Mouse (Mus musculus): ENCODE results near the gene Pigf. TPM values are rescaled to one million over a fixed set of nuclear protein-coding genes. Genes with fewer than 3 reads are reported as not detected.
"Not testable (repeated sequence)": the region's sequence is repeated elsewhere in the genome, so short reads cannot be mapped to it uniquely, and the experiment has no call there.

The Pigf gene
- total RNA-seq (2021), result 1 to 10 TPM; 1.6 to 2.7 TPM
- long read RNA-seq, experiment 1, partial matches to known transcripts, result 0 of 2 reads
- long read RNA-seq, experiment 1, other reads (novel, unspliced or antisense), result 0 of 2 reads
- long read RNA-seq, experiment 2, partial matches to known transcripts, result 0 of 4 reads
- long read RNA-seq, experiment 2, other reads (novel, unspliced or antisense), result 1 of 4 reads

- peak; percentile 98 for DNase-seq (ENCODE audit: low spot score)
These were observed at the start of gene Pigf, which contains the start of gene Cript for GRCm38 (mm10) chr17:87025269-87025949. TSS of gene Pigf (minus strand) at chr17:87025406. TSS of gene Cript (plus strand) at chr17:87025550.

DNA sequence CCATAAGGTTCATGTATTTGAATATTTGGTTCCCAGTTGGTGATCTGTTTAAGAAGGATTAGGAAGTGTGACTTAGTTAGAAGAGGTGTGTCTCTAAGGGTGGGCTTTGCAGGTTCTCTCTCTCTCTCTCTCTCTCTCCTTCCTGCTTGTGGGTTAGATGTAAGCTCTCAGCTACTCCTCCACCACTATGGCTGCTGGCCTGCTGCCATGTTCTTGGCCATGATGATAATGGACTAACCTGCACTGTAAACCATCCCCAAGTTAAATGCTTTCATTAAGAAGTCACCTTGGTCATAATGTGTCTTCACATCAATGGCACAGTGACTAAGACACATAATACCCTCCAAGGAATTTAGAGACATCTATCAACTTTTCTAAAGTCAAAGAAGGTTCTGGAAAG is 48.3 kb upstream of the Pigf start:
- DNase-seq (ENCODE audit: low spot score), result no peak

DNA sequence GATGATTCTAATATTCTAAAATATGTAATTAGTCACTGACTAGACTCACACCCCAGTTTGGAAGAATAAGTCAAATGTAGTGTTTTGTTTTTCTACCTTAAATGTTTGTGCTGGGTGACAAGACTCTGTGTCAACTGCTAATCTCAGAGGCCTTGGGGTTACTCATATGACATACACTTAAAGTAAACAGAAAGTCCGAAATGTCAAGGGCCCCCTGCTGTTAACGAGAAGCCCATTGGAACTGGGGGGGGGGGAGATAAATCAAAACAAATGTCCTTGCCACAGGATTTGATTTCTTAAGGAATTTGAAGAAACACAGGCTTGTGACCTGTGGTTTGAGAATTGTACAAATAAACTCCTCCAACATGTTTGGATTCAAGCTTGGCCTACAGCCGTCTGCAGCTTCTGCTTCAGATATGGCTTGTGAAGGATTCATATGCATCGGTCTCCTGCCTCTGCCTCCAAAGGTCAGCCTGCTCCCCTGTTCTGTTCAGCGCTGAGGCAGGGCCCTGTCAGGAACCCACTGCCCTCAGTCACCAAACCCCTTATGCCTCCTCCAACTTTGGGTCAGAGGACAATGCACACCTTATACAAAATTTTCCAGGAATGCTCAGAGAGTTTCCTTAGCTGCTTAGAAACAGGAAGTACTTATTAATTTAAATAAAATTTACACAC is 47.7 kb upstream of the Pigf start:
- no peak for DNase-seq (ENCODE audit: low spot score)

GRCm38 (mm10) chr17:87072183-87072582 is 47.0 kb upstream of the Pigf start:
- DNase-seq (ENCODE audit: low spot score), result not testable (repeated sequence)

- DNase-seq (ENCODE audit: low spot score), result no peak
These were observed 43.8 kb upstream of the Pigf start for GRCm38 (mm10) chr17:87068997-87069396.

DNA sequence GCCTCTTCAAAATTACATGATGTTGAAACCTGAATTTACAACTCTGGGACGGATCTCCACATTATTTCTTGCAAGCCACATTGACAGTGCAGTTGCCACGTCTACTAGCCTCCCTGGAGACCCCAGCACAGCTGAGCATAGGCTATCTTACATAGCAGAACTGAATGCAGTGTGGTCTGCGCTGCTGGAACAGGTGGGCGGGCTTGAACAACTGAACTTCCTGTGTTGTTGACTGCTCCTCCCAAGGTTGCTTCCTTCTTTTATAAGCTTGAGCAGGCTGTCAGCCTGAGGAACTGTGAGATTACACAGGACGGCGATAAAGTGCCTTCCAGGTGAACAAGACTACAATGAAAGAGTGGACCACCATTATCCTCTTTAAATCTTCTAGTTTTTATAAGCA is 38.8 kb upstream of the Pigf start:
- no peak for DNase-seq (ENCODE audit: low spot score)

- DNase-seq (ENCODE audit: low spot score), result no peak
These were observed 38.3 kb upstream of the Pigf start for GRCm38 (mm10) chr17:87063461-87063860.

DNA sequence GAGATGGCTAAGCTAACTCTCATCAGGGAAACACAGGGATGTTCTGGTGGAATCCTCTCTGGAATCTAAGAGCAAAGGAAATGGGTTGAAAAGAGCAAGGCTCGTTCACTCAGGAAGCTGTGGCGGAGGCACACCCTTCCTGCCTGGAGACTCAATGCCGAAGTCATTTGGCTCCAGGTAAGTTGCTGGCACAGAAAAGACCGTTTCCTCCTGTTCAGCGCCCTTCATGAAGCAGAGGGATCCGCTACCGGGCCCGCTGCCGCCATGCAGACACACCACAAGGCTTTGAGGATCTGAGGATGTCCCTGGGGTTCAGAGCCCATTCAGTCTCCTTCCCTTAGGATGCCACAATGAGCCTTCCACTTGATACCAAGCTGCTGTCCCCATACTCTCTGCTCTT is 37.4 kb upstream of the Pigf start:
- DNase-seq (ENCODE audit: low spot score), result no peak

DNA sequence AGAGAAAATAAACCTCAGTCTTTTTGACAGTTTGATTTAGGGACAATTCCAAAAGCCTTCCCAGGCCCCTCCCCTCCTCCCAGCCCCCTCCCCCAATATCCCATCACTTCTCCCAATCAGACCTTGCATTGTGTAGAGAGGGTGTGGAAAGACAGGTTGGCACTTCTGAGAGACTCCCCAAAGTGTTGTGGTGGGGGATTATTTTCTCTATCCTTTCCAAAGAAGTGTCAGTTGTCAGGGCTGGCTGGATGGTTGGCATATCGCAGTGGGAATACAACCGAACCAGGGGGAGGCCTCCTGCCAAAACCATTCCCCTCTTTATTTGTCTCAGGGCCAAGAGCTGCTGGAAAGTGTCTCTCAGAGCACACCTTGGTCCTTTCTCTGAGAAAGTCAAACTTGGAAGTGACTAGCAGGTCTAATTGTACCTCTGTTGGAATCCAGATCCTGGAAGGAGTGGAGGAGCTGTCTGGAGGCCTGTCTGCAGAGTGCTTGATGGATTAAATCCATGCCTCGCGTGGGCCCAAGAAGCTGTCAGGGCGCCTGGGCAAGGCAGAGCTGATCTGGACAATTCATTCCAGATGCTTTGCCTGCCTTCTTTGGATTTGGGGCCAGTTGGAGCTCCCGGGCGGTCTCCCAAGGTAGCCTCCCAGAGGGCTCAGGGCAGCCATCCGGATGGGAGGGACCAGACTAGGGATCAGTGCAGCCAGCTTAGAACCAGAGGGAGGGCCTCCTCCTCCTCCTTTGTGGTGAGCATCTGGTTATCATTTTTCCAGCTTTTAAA is 32.5 kb upstream of the Pigf start:
- peak; percentile 79 for DNase-seq (ENCODE audit: low spot score)

DNA sequence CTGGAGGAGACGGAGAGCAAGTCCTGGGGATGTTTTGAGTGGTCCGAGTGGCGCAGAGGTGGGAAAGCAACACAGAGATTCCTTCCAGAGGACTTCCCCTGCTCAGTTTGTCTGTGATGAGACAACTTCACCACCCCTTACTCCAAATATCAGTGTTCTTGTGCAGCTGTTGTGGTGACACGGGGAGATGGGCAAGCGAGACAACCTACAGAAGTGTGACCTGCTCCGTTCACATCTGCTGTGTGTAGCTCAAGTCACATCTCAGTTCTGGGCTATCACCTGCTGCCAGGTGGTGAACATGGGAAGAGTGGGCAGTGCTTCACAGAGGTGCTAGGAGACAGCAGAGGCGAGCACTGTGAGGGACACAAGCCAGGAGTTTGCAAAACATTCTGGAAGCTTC is 31.6 kb upstream of the Pigf start:
- DNase-seq (ENCODE audit: low spot score), result no peak

GRCm38 (mm10) chr17:87055663-87056062 is 30.5 kb upstream of the Pigf start:
- DNase-seq (ENCODE audit: low spot score), result no peak

DNA sequence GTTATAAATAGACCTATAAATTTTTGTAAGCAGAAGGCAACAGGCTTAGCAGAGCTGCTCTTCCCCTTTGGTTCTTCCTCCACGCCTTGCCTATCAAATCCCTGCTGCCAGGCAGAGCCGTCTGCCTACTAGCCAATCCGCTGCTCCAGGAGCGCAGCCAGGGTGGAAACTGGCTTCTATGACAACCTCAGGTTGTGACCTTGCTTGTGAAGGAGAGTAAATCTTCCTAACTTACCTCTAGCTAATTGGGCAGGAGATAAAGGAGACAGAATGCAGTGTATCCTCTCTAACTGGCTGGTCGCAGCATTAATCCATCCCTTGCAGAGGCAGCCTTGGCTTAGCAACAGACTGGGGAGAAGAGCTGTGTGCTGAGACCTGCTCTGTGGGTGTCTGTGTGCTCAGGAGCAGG is 29.8 kb upstream of the Pigf start:
- peak; percentile 10 for DNase-seq (ENCODE audit: low spot score)

- DNase-seq (ENCODE audit: low spot score), result no peak
These were observed 28.7 kb upstream of the Pigf start for GRCm38 (mm10) chr17:87053921-87054320.

DNA sequence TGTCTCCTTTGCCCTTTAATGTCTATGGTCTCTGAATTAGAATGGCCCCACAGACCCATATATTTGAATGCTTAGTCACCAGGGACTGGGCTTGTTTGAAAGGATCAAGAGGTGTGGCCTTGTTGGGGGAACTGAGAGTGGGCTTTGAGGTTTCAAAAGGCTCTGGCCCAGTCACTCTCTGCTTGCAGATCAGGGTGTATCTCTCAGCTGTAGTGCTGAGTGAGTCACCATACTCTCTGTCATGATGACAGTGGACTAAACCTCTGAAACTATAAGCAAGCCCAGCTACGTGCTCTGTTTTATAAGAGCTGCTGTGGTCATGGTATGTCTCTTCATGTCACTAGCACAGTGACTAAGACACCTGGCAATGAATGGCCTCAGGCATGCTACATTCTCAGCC is 27.2 kb upstream of the Pigf start:
- DNase-seq (ENCODE audit: low spot score), result no peak

- no peak for DNase-seq (ENCODE audit: low spot score)
These were observed 26.4 kb upstream of the Pigf start for GRCm38 (mm10) chr17:87051652-87052051.

- no peak for DNase-seq (ENCODE audit: low spot score)
These were observed 25.4 kb upstream of the Pigf start for GRCm38 (mm10) chr17:87050469-87051175.

DNA sequence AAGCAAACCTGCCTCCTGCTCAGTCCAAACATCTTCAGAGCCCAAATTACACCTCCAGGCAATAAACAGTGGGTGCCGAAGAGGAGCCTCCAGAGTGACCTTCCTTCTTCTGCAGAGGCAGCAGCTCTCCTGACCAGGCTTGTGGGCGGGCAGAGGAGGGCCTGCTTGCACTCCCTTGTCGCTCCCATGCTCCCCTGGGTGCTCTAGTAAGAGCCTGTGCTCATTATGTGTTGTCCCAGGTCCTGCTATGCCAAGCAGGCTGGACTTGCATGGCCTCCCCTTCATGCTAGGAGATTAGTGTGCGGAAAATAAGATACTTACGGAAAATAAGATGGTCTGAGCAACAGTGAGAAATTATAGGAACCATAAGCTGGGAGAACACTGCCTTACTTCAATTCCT is 24.5 kb upstream of the Pigf start:
- no peak for DNase-seq (ENCODE audit: low spot score)

- DNase-seq (ENCODE audit: low spot score), result no peak
These were observed 19.6 kb upstream of the Pigf start for GRCm38 (mm10) chr17:87044796-87045195.

DNA sequence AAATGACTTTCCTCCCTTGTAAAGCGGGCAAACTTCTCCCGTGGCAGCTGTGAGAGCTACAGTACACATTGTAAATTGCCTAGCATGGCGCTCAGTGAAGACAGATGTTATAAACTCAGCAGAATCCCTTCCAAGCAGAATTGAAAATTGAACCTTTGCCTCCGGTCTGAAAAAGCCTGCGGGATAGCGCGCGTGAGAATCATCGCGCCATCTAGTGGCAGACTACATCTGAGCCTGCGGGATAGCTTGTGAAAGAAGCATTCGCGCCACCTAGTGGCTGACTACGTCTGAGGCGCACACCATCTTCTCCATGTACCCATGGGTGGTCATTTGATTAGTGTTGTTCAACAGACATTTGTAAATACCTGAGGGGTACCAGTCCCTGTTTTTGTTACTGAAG is 19.2 kb upstream of the Pigf start:
- DNase-seq (ENCODE audit: low spot score), result peak; percentile 94

GRCm38 (mm10) chr17:87041739-87042138 is 16.5 kb upstream of the Pigf start:
- DNase-seq (ENCODE audit: low spot score), result no peak

DNA sequence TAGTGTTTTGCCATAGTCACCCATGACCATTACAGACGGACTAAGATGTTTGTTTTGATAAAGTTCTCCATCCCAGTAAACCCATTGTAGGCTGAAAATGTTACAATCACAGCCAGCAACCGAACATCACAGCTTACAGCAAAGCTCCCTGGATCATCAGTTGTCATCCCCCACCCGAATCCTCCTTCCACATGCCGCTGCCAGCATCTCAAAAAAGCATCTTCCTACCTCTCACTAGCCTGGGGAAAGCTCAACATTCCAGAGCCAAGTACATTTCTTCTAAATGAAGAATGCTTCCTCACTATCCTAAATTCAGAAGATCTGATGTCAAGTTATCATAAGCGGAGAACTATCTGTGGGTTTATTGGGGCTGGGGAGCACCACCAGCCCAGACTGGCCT is 13.3 kb upstream of the Pigf start:
- no peak for DNase-seq (ENCODE audit: low spot score)

Measured in gastrocnemius, adult 18-20 months (tissue).